Mouse (Mus musculus): ENCODE data around the gene Gm47995. TPM values are rescaled to one million over a fixed set of nuclear protein-coding genes. Genes with fewer than 3 reads are reported as not detected.
"Not testable (repeated sequence)": the region's sequence is repeated elsewhere in the genome, so short reads cannot be mapped to it uniquely, and the experiment has no call there.

Gm47995 gene
- total RNA-seq (2022), result not detected

DNA sequence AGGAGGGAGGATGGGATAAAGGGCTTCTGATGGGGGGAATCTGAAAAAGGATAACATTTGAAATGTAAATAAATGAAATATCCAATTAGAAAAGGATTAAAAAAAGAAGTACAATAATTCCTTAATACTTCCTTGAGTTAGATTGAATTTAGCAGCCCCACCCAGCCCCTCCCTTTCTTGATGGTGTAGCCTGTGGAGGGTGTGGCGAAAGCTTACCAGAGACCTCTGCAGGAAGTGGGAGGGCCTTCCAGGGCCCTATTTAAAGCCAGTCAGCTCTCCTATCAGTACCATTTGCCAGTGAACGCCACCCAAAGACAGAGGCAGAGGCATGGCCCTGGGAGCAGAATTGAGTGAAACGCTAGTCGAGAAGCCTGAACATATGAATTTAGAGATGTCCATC lies at the start of gene Gm47995:
Gene Gm47995 (plus strand): TSS at position 329 of the 400 bp plus-strand sequence.
- not testable (repeated sequence) for DNase-seq (ENCODE audit: low spot score in 2 of 2)

DNA sequence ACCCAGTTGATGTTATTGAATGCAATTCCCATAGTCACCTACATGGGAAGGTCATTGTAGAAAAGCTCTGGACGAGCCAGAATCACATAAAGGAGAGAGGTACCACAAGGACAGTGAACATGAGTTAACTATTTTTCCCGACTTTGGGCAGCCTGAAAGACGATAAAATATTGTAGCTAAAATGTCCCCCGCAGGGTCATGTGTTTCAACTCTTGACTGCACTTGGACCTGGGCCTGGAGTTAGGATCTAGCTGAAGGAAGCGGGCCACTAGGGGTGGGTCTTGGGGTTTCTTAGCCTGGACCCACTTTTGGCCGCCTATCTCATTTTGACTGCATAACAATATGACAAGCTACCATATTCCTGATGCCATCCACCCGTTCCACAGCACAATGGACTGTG lies 48.0 kb upstream of the Gm47995 start:
- no peak for DNase-seq (ENCODE audit: low spot score in 2 of 2)

DNA sequence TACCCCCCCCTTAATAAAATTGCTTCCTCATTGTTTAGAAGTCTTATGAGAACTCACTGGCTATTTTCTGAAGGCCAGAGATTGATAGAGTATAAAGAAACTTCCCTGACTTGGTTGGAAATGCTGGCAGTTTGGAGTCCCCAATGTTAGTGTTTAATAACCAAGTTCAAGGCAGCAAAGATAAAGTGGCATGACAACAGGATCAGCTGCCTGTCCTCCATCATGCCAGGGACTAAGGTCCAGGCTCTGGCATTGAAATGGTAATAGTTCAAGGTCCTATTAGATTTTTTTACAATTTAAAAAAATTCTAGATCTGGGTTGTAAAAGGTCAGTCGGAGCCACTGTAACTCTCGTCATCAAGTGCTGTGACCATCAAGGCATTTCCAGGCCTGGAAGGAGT lies 47.2 kb upstream of the Gm47995 start:
- no peak for DNase-seq (ENCODE audit: low spot score in 2 of 2)

DNA sequence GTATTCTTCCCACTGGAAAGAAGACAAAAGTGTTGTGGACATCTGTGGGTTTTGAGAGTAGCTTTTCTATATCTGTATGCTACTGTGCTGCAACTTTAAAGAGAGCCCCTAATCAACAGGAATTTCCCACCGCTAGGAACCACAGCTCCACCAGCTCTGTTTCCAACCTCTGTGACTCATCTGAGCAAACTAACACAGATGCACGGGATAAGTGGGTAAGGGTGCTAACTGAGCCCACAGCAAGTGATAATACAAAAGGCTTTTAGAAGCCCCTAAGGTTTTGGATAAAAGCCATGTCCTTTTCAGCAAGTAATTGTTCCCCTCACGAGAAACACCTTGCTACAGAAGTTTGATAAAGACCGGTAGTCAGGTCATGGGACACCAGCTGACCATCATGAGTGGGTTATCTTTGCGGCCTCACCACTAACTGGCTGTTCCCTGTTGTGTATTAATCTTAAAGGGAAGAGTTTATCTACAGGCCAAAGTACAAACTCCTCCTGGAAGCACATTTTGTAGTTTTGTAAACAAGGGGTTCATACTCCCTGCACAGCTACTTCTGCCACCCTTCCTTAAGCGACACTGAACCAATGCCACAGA lies 45.1 kb upstream of the Gm47995 start:
- no peak for DNase-seq (ENCODE audit: low spot score in 2 of 2)

DNA sequence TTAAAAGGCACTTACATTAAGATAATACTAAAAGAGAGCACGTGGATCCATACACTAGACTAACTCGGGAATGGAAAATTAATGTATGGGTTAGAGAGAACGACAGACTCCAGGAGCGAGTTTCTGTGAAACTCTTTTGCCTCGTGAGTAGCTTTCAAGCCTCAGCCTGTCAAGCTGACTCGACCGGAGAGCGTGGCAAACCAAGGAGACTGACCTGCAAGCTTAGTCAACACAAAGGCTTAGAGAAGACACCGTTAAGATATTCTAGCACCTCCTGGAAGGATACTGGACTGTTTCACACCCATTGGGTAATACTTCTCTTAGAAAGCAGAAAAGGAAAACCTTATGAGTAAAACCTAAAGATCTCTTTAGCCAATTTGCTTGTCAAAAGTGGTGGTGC lies 44.1 kb upstream of the Gm47995 start:
- not testable (repeated sequence) for DNase-seq (ENCODE audit: low spot score in 2 of 2)

DNA sequence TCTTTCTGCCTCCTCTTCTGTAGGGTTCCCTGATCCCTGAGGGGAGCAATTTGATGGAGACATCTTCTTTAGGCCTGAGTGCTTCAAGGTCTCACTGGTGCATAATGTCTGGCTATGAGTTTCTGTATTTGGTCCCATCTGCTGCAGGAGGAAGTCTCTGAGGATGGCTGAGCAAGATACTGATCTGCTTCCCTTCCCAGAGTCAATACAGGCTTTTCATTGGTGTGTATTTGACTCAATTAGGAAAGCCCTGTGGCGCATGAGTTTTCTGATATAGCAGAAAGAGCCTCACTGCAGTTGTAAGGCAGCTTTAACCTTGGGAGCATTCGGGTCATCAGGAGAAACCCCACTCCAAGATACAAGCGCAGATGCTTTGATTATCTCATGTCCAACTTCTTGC lies 42.1 kb upstream of the Gm47995 start:
- DNase-seq (ENCODE audit: low spot score in 2 of 2), result no peak

DNA sequence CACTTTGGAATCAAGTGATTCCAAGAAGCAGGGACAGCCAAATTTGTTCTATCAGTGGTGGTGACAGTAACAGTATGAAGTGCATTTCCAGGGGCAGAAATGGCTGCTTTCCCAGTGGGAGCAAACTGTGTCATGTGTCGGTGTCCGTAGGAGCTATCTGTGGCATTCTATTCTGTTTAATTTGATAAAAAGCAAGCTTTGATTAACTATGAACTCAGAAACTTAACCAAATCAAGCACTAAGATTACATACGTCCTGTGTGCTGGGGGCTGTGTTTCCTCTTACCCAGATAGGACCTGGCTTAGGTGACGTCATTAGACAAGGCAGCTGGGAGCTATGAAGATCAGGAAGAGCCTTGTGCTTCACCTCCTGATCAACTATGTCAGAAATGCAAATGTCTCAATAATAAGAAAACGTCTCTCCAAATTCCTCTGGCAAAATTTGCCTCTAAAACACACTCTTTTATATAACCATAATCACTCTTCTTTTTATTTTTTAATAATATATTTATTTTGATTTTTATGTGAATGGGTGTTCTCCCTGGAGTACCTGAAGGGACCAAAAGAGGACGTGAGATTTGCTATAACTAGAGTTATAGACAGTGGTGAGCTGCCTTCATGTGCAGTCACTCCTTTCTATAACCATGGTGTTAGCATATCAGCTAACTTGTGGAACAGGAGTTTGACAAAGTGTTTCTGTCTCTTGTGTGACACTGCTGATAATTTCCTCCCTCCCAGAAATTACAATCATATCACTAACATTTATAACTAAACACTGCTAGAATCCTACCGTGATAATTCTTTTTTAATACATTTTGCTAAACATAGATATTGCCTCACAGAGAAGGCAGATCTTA lies 41.2 kb upstream of the Gm47995 start:
- DNase-seq (ENCODE audit: low spot score in 2 of 2), result no peak

DNA sequence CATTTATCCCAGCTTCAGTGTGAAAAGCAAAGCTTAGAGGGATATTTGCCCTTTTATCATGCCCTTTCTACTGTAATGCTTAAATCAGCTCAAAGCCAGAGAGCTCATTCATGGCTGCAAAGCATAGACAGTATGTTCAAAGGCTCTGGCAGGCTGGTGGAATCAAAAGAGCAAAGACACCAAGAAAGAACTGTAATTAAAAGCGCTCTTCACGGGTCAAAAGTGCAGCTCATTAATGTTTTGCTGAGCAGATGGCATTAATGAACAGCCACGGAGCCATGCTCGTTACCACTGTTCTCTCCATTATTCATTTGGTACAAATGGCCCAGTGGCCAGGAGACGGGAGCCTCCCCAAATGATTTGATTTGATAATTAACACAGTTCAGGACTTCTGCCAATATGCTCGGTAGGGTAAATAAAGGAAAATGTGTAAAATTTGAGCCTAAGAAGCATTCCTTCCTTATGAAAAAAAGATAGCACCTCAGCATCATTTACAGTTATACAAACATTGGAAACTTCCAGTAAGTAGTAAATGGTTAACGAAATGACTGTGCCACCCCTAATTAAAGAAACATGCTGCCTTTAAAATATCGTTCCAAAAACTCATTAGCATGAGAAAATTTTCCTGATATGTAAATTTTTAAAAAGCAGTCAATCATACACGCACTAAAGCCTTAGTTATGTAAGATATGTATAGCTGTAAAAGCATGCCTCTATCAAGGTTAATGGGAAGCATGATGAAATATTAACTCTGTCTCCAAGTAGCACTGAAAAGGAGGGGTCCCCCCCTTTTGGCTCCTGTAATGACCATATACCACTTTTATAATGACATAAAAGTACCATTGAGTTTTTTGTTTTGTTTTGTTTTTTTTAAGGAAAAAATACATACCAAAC lies 40.0 kb upstream of the Gm47995 start:
- no peak for DNase-seq (ENCODE audit: low spot score in 2 of 2)

DNA sequence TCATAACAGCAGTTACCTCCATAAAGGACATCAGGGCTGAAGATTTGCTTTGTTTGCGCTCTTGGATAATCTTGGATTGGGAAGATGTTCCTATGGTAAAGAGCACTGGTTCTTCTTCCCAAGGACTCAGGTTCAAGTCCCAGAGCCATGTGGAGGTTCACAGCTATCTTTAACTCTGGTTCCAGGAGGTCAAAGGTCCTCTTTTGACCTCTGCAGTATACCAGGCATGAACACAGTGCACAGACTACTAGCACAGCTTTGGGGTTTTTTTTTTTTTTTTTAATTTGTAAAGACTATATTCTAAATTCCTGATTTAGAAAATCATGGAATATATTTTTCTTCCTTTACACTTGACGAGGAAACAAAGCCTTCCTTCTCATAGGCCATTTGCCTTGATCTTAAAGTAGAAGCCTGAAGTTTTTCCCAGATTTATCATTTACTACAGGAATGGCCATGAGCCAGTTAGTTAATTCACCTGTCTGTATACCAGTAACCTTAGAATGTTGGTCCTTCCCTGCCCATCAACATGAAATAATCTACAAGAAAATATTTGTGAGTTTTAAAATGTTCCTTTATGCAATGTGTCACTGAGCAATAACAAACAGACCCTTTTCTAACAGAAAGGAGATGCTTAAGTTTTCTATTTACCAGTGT lies 39.3 kb upstream of the Gm47995 start:
- DNase-seq (ENCODE audit: low spot score in 2 of 2), result no peak

DNA sequence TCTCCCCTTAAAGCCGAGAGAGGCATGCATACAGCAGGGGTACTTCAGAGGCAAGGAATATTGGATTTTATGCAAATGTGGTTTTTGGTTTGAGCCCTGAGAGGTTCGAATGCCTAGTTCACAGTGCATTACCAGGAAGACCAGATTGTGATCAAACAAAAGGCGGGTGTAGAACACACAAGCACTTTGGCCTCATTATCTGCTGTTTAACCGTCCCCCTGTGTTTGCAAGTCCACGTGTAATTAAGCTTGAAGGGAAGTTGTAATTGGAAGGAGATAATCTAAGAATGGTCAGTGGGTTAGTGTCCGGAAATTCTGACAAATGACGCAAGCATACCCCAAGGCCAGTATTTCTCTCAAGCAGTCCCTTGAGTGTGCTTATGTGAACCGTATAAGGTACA lies 32.2 kb upstream of the Gm47995 start:
- DNase-seq (ENCODE audit: low spot score in 2 of 2), result no peak

DNA sequence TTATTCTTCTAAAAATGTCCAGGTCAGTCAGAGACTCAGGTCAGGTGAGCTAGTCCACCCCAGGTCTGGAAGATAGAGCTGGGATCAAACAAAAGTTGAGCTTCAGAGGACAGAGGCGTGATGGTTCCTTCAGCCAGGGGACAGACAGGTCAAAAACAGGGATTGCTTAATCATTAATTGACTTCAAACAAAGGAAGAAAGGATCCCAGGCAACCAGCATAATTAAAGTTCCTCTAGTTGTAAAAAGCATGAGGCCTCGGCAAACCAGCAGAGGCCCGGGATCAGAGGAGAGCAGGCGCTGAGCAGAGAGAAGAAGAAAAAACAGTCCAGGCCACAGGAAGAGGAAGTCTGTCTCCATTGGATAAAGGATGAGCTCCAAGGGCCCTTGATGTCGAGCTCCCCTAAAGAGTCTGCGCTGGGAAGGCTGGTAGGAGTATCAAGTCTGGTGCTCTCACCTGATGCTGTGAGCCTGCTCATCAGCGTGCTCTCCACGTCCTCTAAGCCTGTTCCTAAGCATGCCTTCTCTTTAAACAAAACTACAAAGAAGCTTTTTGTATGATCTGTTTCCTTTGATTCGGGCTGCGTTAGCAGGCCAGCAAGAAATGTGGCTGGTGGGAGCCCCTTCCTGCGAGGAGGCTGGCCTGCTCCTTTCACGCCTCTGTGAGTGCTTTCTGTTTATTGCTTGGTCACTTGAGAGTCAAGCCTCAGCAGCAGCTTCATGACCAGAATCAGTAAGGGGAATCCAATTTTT lies 30.8 kb upstream of the Gm47995 start:
- peak in 1 of 2 experiments; percentile 10 for DNase-seq (ENCODE audit: low spot score in 2 of 2)

DNA sequence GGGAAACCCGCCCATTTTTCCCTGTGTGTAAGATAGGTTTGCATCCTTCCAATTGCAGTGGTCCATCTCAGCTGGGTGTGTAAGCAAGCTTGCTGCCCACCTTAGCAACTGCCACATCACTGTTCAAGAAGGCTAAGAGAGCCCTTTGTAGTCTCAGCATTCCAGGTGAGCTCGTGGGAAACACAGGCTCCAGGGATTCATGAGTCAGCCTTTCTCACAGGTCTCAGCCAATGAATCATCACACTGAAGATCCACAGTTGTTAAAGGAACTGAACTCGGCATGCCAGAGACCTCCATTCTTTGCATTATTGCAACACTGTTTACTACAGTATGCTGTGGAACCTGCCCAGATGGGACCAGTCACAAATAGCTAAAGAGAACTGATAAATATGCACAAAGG lies 29.6 kb upstream of the Gm47995 start:
- no peak for DNase-seq (ENCODE audit: low spot score in 2 of 2)

DNA sequence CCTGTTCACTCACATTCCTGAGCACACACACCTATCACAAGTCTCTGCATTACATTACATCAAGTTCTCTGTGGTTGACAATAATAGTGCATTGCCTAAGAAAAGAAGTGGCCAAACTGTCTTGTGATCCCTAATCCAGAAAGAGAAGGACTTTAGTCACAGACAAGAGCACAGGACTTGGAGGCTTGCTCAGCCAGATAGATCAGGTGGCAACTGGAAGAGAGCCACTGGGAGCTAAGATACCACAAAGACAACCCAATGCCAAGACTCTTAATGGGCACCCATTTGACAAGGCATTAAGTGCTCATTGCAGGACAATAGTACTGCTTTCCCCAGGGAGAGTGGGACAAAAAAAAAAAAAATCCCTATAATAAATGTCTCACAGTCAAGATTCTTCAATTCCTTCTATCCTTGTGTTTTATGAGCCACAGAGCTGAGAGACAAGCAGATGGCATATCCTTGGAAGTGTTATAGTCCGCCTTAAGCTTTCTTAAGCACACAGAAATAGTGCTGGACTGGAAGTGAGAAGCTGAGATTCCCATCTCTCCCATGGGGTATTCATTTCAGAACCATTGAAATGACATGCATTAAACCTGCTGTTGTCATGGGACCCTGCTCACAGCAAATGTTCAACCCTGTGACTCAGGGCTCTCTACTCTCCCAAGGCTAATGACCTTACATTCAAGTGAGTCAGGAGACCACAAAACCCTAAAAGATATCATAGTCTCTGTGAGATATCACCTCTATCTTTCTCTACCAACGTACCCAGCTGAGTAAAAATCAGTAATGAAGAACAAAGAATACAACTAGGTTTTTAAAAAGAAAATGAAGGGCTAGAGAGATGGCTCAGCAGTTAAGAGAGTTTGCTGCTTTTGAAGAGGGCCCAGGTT lies 26.4 kb upstream of the Gm47995 start:
- no peak for DNase-seq (ENCODE audit: low spot score in 2 of 2)

DNA sequence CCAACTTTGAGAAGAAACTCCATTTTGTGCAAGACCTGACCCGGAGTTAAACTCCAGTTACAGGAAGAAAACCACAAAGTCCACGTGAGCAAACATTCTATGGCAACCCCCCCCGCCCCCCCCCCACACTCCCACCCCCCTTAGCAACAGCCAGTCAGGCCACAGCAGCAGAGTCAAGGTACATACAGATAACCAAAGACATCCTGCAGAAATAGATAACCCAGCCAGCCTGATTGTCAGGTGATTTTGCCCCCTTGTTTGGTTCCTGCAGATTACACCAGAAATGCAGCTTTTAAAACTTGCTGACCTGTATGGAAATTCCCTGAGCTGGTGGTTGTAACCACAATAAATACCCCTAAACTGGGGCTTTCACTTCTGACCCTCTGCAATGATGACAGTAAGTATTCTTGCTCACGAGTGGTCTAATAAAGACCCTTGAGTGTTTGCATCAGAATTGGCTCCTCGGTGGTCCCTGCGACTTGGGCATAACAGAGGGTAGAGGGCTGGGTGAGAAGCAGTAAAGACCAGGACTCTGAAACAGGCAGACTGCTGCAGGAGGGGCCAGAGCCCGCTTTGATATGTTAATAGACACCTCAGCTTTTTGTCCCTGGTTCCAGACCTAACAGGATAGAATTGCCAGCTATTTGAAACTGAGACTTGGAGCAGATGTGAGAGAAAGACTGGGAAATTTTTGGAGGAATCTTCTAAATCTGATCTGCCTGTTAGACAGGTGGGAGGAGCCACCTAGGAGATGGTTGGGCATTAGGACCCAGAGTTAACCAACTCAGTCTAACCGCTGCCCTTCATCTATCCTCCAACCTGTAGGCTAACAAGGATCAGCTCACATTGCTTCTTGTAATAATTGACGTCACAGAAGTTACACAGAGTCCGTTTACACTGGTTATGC lies 21.0 kb upstream of the Gm47995 start:
- no peak for DNase-seq (ENCODE audit: low spot score in 2 of 2)

DNA sequence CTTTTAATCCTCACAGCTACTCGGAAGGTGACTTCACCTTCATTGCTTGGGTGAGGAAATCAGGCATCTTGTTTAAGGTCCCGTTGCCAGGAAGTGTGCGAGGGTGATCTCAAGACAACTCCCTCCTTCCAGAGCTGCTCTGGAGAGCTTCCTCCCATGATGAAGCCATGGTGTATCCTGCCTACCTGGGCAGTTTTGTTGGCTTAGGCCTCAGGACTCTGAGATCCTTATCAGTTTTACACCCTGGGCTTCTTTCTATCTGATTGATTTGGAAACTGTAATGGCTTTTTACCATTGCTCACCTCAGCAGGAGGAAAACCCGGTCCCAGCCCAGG lies 20.3 kb upstream of the Gm47995 start:
- DNase-seq (ENCODE audit: low spot score in 2 of 2), result no peak

DNA sequence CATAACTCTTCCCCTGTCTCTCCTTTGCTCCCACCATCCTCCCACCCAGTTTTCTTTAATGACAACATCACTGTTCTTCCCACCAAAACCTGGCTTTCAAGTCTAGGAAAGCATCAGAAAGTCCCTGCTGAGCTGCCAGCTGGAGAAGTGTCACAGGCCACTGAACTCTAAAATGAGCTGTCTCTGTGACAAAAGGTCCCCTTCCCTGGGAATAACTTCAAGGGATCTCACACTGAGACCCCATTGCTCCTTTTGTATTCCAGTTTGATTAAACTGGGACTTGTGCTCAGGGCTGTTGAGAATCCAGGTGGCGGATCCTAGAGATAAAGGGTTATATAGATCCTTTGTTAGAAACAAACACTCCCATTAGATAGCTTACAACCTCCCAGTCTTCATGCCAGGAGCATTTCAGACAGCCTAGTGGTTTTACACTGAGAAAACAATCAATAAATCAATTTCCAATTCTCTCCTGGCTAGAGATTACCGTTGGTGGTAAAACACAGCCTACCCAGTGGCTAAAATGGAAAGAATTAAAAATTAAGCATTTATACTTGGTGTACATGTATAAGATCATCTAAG lies 19.7 kb upstream of the Gm47995 start:
- no peak for DNase-seq (ENCODE audit: low spot score in 2 of 2)

DNA sequence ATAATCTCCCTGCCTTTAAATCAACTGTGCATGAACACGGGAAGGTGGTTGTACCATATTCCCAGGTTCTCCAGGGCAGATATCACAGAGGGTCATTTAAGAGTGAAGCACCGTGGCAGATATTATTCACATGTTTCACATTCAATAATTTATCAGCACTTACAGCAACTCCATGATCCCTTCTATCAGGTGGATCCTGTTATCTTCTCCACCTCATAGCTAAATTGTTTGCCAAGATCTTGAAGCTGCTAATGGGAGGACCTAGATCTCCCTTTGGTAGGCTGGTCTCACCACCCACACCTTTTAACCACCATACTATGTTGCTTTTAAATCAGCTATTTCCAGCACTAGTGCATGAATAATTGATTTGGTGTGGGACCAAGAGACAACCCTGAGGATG lies 18.1 kb upstream of the Gm47995 start:
- no peak for DNase-seq (ENCODE audit: low spot score in 2 of 2)

DNA sequence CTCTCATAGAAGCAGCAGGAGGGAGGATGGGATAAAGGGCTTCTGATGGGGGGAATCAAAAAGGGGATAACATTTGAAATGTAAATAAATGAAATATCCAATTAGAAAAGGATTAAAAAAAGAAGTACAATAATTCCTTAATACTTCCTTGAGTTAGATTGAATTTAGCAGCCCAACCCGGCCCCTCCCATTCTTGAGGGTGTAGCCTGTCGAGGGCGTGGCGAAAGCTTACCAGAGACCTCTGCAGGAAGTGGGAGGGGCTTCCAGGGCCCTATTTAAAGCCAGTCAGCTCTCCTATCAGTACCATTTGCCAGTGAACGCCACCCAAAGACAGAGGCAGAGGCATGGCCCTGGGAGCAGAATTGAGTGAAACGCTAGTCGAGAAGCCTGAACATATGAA lies 16.0 kb upstream of the Gm47995 start, which contains the start of gene Gm47985:
Gene Gm47985 (plus strand): TSS at position 272 of the 400 bp plus-strand sequence.
- DNase-seq (ENCODE audit: low spot score in 2 of 2), result not testable (repeated sequence)

Measured in layer of hippocampus, adult 8-10 months (tissue).